ENCODE assay signal across 1 mouse cellular context in the genomic region with DNA sequence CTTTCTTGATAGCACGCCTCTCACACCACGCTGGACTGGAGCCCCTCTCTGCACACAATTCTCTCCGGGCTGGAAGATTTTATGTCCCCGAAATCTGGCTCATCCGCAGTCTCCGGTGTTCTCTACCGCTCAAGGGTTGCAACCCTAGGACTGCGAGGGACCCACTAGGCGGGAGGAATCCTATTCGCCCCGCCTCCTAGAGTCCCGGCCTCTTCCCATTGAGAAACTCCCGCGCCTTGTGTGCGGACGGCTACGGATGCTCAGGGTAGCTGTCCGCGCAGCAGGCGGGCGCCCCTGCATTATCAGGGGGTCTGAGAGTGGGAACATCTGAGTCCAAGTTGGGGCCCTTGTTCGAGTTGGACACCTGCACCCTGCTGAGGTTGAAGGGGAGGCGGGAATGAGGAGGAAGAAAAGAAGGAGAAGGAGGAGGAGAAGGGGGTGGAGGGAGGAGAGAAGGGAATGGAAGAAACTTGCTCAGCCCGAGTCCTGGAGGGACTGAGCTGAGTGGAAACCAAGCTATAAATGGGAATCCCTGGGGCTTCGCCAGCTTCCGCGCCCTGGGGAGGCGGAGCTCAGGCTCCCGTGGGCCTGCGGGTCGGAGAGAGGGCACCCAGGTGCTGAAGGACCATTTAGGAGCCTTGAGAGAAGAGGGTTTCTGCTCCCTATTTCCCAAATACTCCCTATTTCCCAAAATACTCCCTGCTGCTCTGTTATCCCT.
TF ChIP-seq lines count a peak whose summit lies in the region.

No protein-coding gene starts in this region.

TF ChIP-seq in ES-E14, 5 proteins besides CTCF, POLR2A, EP300 and RAD21:
- TF ChIP-seq ZNF384 (IDR thresholded peaks at IDR 0.05; ENCODE audit: low read depth, low read length) = no peak
- no peak for TF ChIP-seq CHD2 (IDR thresholded peaks at IDR 0.05; ENCODE audit: low read depth, low read length)
- TF ChIP-seq HCFC1 (IDR thresholded peaks at IDR 0.05; ENCODE audit: borderline replicate concordance, insufficient read depth, low read length) = no peak
- no peak for TF ChIP-seq MAFK (IDR thresholded peaks at IDR 0.05; ENCODE audit: insufficient read depth, low read depth, low read length)
- no peak for TF ChIP-seq ZC3H11A (IDR thresholded peaks at IDR 0.05; ENCODE audit: borderline replicate concordance, low read depth, low read length)
